Mouse (Mus musculus) bone marrow macrophage, adult 2 months (primary cell): ENCODE measurements around the gene Scnm1.

ENCODE experiments used
- CTCF ChIP-seq: IDR thresholded peaks from 2 replicates; pipeline ENCODE4 v1.5.1; 2012; ENCODE audit warnings: low read depth, mild to moderate bottlenecking, low read length, moderate library complexity
- POLR2A ChIP-seq: IDR thresholded peaks from 2 replicates; pipeline ENCODE4 v1.6.1; 2012; ENCODE audit warnings: mild to moderate bottlenecking, low read depth, low read length, borderline replicate concordance

DNA sequence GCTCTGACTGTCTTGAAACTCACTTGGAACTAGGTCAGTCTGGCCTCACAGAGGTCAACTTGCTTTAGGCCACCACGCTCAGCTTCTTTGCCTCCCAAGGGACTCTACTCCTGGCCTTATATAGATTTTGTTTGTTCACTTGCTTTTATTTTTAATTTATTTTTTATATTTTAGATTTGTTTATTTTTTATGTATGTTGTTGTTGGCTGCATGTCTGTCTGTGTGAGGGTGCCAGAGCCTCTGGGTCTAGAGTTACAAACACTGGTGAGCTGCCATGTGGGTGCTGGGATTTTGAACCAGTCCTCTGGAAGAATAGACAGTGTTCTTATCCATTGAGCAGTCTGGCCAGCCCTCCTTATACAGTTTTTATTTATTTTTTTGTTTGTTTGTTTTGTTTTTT lies 21.1 kb downstream of the Scnm1 start:
- TF ChIP-seq POLR2A (no peak), CTCF (no peak)
